Mouse (Mus musculus) ES-E14 (cell line): ENCODE measurements around the gene Tnnt3. TPM values are rescaled to one million over a fixed set of nuclear protein-coding genes. Genes with fewer than 3 reads are reported as not detected.

Source experiments
- DNase-seq: peaks from one replicate; pipeline ENCODE4 v3.0.0-alpha.2; 2013; ENCODE audit warnings: low read depth, low spot score
- H3K27ac ChIP-seq: 2 replicates; pipeline ENCODE4 v1.5.1; 2012; ENCODE audit warnings: low read depth, mild to moderate bottlenecking, low read length, moderate library complexity, mixed read lengths; ENCODE audit not compliant: poor library complexity, insufficient read depth, severe bottlenecking
- H3K36me3 ChIP-seq: 2 replicates; pipeline ENCODE4 v1.6.1; 2012; ENCODE audit warnings: mild to moderate bottlenecking, low read length, moderate library complexity, mixed read lengths; ENCODE audit not compliant: control insufficient read depth, poor library complexity, insufficient read depth, severe bottlenecking
- H3K4me1 ChIP-seq, 2 experiments: fragments of 150-350 bp in 1 of 2; sonication (generic) in 1 of 2; 2 replicates each; pipeline ENCODE4 v1.6.1; 2012; ENCODE audit warnings: low read length in 2 of 2, mild to moderate bottlenecking in 1 of 2, mixed read lengths in 1 of 2; ENCODE audit not compliant: control insufficient read depth in 2 of 2, insufficient read depth in 2 of 2, poor library complexity in 1 of 2
- H3K4me3 ChIP-seq, 2 experiments: fragments of 150-350 bp in 1 of 2; sonication (generic) in 1 of 2; 2 replicates each; pipeline ENCODE4 v1.5.1; 2012; ENCODE audit warnings: low read length in 2 of 2, low read depth in 1 of 2, mild to moderate bottlenecking in 1 of 2, mixed read lengths in 1 of 2; ENCODE audit not compliant: insufficient read depth in 1 of 2, poor library complexity in 1 of 2, severe bottlenecking in 1 of 2
- H3K9ac ChIP-seq: 2 replicates; pipeline ENCODE4 v1.6.1; 2012; ENCODE audit warnings: low read depth, mild to moderate bottlenecking, low read length, mixed read lengths; ENCODE audit not compliant: poor library complexity, insufficient read depth, severe bottlenecking
- H3K9me3 ChIP-seq: fragments of 150-350 bp; sonication (generic); 2 replicates; pipeline ENCODE4 v1.6.1; 2012; ENCODE audit warnings: low read depth, mild to moderate bottlenecking, low read length; ENCODE audit not compliant: control insufficient read depth, insufficient read depth
- CHD2 ChIP-seq: IDR thresholded peaks from 2 replicates; pipeline ENCODE4 v1.6.1; 2014; ENCODE audit warnings: mild to moderate bottlenecking, low read depth, low read length, inconsistent platforms
- HCFC1 ChIP-seq: IDR thresholded peaks from 2 replicates; pipeline ENCODE4 v1.6.1; 2012; ENCODE audit warnings: low read length, inconsistent platforms, borderline replicate concordance; ENCODE audit not compliant: insufficient read depth
- MAFK ChIP-seq: IDR thresholded peaks from 2 replicates; pipeline ENCODE4 v1.6.1; 2014; ENCODE audit warnings: mild to moderate bottlenecking, low read depth, low read length, inconsistent platforms; ENCODE audit not compliant: insufficient read depth
- ZC3H11A ChIP-seq: IDR thresholded peaks from 2 replicates; pipeline ENCODE4 v1.6.1; 2012; ENCODE audit warnings: low read depth, mild to moderate bottlenecking, inconsistent platforms, low read length, borderline replicate concordance
- ZNF384 ChIP-seq: IDR thresholded peaks from 2 replicates; pipeline ENCODE4 v1.6.1; 2012; ENCODE audit warnings: low read depth, low read length, inconsistent platforms
- in situ Hi-C, 2 experiments: fragments of 600-800 bp; cut with MboI; formaldehyde crosslinking; loops; one replicate each; pipeline ENCODE4 v1.15.1; 2025; ENCODE audit warnings: low sequenced_read_pairs in 2 of 2, inconsistent platforms in 1 of 2; ENCODE audit not compliant: unreplicated experiment in 2 of 2
- total RNA-seq: library from RNA; depleted of rRNA; stranded (reverse); fragments of 300-350 nt; gene quantifications from 2 replicates; pipeline ENCODE4 v1.2.3, GENCODE M21; 2012

The Tnnt3 gene
- total RNA-seq, 1 experiment: 6.4 TPM

- H3K36me3 ChIP-seq: no peaks in the 10 kb centered on the region
- no peak overlapping the region for H3K9ac ChIP-seq
- in situ Hi-C loops: no loop called here
- H3K4me3 ChIP-seq: no peak overlapping the region
- no peak overlapping the region for H3K27ac ChIP-seq
- no peak for DNase-seq
- H3K9me3 ChIP-seq: no peaks in the 10 kb centered on the region
- H3K4me1 ChIP-seq: no peaks in the 10 kb centered on the region
- TF ChIP-seq ZC3H11A: no peak
- TF ChIP-seq CHD2: no peak
- TF ChIP-seq MAFK: no peak
- no peak for TF ChIP-seq ZNF384
- TF ChIP-seq HCFC1: no peak
These were observed 41.3 kb upstream of the Tnnt3 start for GRCm38 (mm10) chr7:142457227-142457811.

DNA sequence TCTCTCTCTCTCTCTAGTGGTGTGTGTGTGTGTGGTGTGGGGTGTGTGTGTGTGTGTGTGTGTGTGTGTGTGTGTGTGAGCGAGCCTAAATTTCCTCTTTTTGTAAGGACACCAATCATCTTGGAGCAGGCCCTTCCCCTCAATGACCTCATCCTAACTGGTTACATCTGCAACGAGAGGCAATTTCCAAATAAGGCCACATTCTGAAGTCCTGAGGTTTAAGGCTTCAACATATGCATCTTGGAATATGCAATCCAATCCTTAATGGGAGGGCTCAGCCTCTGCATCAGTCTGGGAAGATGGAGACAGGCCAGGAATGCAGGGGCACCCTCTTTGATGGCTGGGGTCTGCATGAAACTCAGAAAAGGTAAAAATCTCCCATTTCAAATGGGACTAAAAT is 40.6 kb upstream of the Tnnt3 start:
- in situ Hi-C loops: no loop called here
- H3K36me3 ChIP-seq: no peaks in the 10 kb centered on the region
- H3K9me3 ChIP-seq: no peaks in the 10 kb centered on the region
- H3K9ac ChIP-seq: no peak overlapping the region
- H3K27ac ChIP-seq: no peak overlapping the region
- H3K4me1 ChIP-seq: no peaks in the 10 kb centered on the region
- no peak for DNase-seq
- TF ChIP-seq MAFK (no peak), CHD2 (no peak), ZNF384 (no peak), HCFC1 (no peak), ZC3H11A (no peak)
- H3K4me3 ChIP-seq: no peak overlapping the region

GRCm38 (mm10) chr7:142458676-142459298 is 39.8 kb upstream of the Tnnt3 start:
- no peaks in the 10 kb centered on the region for H3K4me1 ChIP-seq

GRCm38 (mm10) chr7:142459299-142459691 is 39.3 kb upstream of the Tnnt3 start:
- no peaks in the 10 kb centered on the region for H3K4me1 ChIP-seq
- H3K27ac ChIP-seq: no peak overlapping the region
- no peak for DNase-seq
- in situ Hi-C loops: no loop called here
- no peak for TF ChIP-seq MAFK
- TF ChIP-seq ZC3H11A: no peak
- no peak for TF ChIP-seq CHD2
- no peak for TF ChIP-seq ZNF384
- no peak for TF ChIP-seq HCFC1
- H3K9me3 ChIP-seq: no peaks in the 10 kb centered on the region
- no peak overlapping the region for H3K9ac ChIP-seq
- no peaks in the 10 kb centered on the region for H3K36me3 ChIP-seq
- H3K4me3 ChIP-seq: no peak overlapping the region

More at GRCm38 (mm10) chr7:142458676-142459298, 39.8 kb upstream of the Tnnt3 start:
- in situ Hi-C loops: no loop called here
- H3K9ac ChIP-seq: no peak overlapping the region
- H3K27ac ChIP-seq: no peak overlapping the region
- DNase-seq: no peak
- H3K9me3 ChIP-seq: no peaks in the 10 kb centered on the region
- no peaks in the 10 kb centered on the region for H3K36me3 ChIP-seq
- no peak for TF ChIP-seq ZC3H11A
- no peak for TF ChIP-seq MAFK
- no peak for TF ChIP-seq HCFC1
- TF ChIP-seq CHD2: no peak
- TF ChIP-seq ZNF384: no peak
- H3K4me3 ChIP-seq: no peak overlapping the region
